Mouse (Mus musculus): ENCODE data around the gene Itsn1. TPM values are rescaled to one million over a fixed set of nuclear protein-coding genes. Genes with fewer than 3 reads are reported as not detected.

Itsn1 gene
- polyA plus RNA-seq, 1 experiment from 2014 or later: 60.7 TPM

- no peaks in the 10 kb centered on the region for H3K27me3 ChIP-seq (ENCODE audit: control insufficient read depth, insufficient read depth, low read depth, low read length)
- no peak overlapping the region for H3K4me2 ChIP-seq (ENCODE audit: low read length)
- no peaks in the 10 kb centered on the region for H3K4me1 ChIP-seq (ENCODE audit: control insufficient read depth, insufficient read depth, low read length)
- H3K27ac ChIP-seq (ENCODE audit: low read length): no peak overlapping the region
- no peak overlapping the region for H3K4me3 ChIP-seq (ENCODE audit: low read depth, low read length)
- peaks cover 24% of the 10 kb centered on the region for H3K36me3 ChIP-seq (ENCODE audit: control insufficient read depth, insufficient read depth, low read length)
- no peaks in the 10 kb centered on the region for H3K9me3 ChIP-seq (replicated peaks; ENCODE audit: control insufficient read depth, low read length, poor library complexity, severe bottlenecking)
- ATAC-seq: no peak
- 90% methylated on average over 13 of the region's 13 CpGs for WGBS
- no peak overlapping the region for H3K9ac ChIP-seq (ENCODE audit: low read depth, low read length)
Observed at GRCm38 (mm10) chr16:91847525-91848225, 118.6 kb downstream of the Itsn1 start.

- Histone ChIP-seq H3K27me3 (ENCODE audit: control insufficient read depth, insufficient read depth, low read depth, low read length) (no peaks in the 10 kb centered on the region), H3K36me3 (ENCODE audit: control insufficient read depth, insufficient read depth, low read length) (peaks cover 27% of the 10 kb centered on the region), H3K9ac (ENCODE audit: low read depth, low read length) (no peak overlapping the region), H3K9me3 (replicated peaks; ENCODE audit: control insufficient read depth, low read length, poor library complexity, severe bottlenecking) (no peaks in the 10 kb centered on the region), H3K4me1 (ENCODE audit: control insufficient read depth, insufficient read depth, low read length) (no peaks in the 10 kb centered on the region), H3K27ac (ENCODE audit: low read length) (no peak overlapping the region), H3K4me2 (ENCODE audit: low read length) (no peak overlapping the region), H3K4me3 (ENCODE audit: low read depth, low read length) (no peak overlapping the region)
- ATAC-seq: no peak
- 91% methylated on average over 9 of the region's 9 CpGs for WGBS
Observed at GRCm38 (mm10) chr16:91848505-91848904, 119.4 kb downstream of the Itsn1 start.

GRCm38 (mm10) chr16:91848906-91849603 lies 120.0 kb downstream of the Itsn1 start:
- Histone ChIP-seq H3K4me3 (ENCODE audit: low read depth, low read length) (no peak overlapping the region), H3K9me3 (replicated peaks; ENCODE audit: control insufficient read depth, low read length, poor library complexity, severe bottlenecking) (no peaks in the 10 kb centered on the region), H3K36me3 (ENCODE audit: control insufficient read depth, insufficient read depth, low read length) (peaks cover 25% of the 10 kb centered on the region), H3K9ac (ENCODE audit: low read depth, low read length) (no peak overlapping the region), H3K4me1 (ENCODE audit: control insufficient read depth, insufficient read depth, low read length) (no peaks in the 10 kb centered on the region), H3K27me3 (ENCODE audit: control insufficient read depth, insufficient read depth, low read depth, low read length) (no peaks in the 10 kb centered on the region), H3K27ac (ENCODE audit: low read length) (no peak overlapping the region), H3K4me2 (ENCODE audit: low read length) (no peak overlapping the region)
- no peak for ATAC-seq
- 96% methylated on average over 7 of the region's 7 CpGs for WGBS

GRCm38 (mm10) chr16:91850175-91850574 lies 121.1 kb downstream of the Itsn1 start:
- ATAC-seq: no peak
- no peaks in the 10 kb centered on the region for H3K4me1 ChIP-seq (ENCODE audit: control insufficient read depth, insufficient read depth, low read length)
- H3K9ac ChIP-seq (ENCODE audit: low read depth, low read length): no peak overlapping the region
- WGBS: 96% methylated on average over 3 of the region's 3 CpGs
- no peaks in the 10 kb centered on the region for H3K27me3 ChIP-seq (ENCODE audit: control insufficient read depth, insufficient read depth, low read depth, low read length)
- no peaks in the 10 kb centered on the region for H3K9me3 ChIP-seq (replicated peaks; ENCODE audit: control insufficient read depth, low read length, poor library complexity, severe bottlenecking)
- H3K4me2 ChIP-seq (ENCODE audit: low read length): no peak overlapping the region
- H3K4me3 ChIP-seq (ENCODE audit: low read depth, low read length): no peak overlapping the region
- H3K36me3 ChIP-seq (ENCODE audit: control insufficient read depth, insufficient read depth, low read length): peaks cover 29% of the 10 kb centered on the region
- no peak overlapping the region for H3K27ac ChIP-seq (ENCODE audit: low read length)

GRCm38 (mm10) chr16:91851456-91852231 lies 122.6 kb downstream of the Itsn1 start:
- Histone ChIP-seq H3K36me3 (ENCODE audit: control insufficient read depth, insufficient read depth, low read length) (peaks cover 33% of the 10 kb centered on the region), H3K9ac (ENCODE audit: low read depth, low read length) (no peak overlapping the region), H3K4me3 (ENCODE audit: low read depth, low read length) (no peak overlapping the region), H3K9me3 (replicated peaks; ENCODE audit: control insufficient read depth, low read length, poor library complexity, severe bottlenecking) (no peaks in the 10 kb centered on the region), H3K4me2 (ENCODE audit: low read length) (no peak overlapping the region), H3K27ac (ENCODE audit: low read length) (no peak overlapping the region), H3K27me3 (ENCODE audit: control insufficient read depth, insufficient read depth, low read depth, low read length) (no peaks in the 10 kb centered on the region), H3K4me1 (ENCODE audit: control insufficient read depth, insufficient read depth, low read length) (no peaks in the 10 kb centered on the region)
- 82% methylated on average over 19 of the region's 19 CpGs for WGBS
- 0 out of 2 replicates have a peak, but pooled peaks have one; percentile 45 for ATAC-seq

- 85% methylated on average over 10 of the region's 10 CpGs for WGBS
- H3K27ac ChIP-seq (ENCODE audit: low read length): no peak overlapping the region
Observed at GRCm38 (mm10) chr16:91852753-91853152, 123.7 kb downstream of the Itsn1 start.

GRCm38 (mm10) chr16:91853223-91853622 lies 124.1 kb downstream of the Itsn1 start:
- no peak overlapping the region for H3K27ac ChIP-seq (ENCODE audit: low read length)
- H3K4me2 ChIP-seq (ENCODE audit: low read length): no peak overlapping the region
- peaks cover 36% of the 10 kb centered on the region for H3K36me3 ChIP-seq (ENCODE audit: control insufficient read depth, insufficient read depth, low read length)
- 91% methylated on average over 12 of the region's 12 CpGs for WGBS
- ATAC-seq: no peak
- no peaks in the 10 kb centered on the region for H3K9me3 ChIP-seq (replicated peaks; ENCODE audit: control insufficient read depth, low read length, poor library complexity, severe bottlenecking)
- no peaks in the 10 kb centered on the region for H3K4me1 ChIP-seq (ENCODE audit: control insufficient read depth, insufficient read depth, low read length)
- H3K9ac ChIP-seq (ENCODE audit: low read depth, low read length): no peak overlapping the region
- no peak overlapping the region for H3K4me3 ChIP-seq (ENCODE audit: low read depth, low read length)
- H3K27me3 ChIP-seq (ENCODE audit: control insufficient read depth, insufficient read depth, low read depth, low read length): no peaks in the 10 kb centered on the region

More at GRCm38 (mm10) chr16:91852753-91853152, 123.7 kb downstream of the Itsn1 start:
- Histone ChIP-seq H3K4me2 (ENCODE audit: low read length) (no peak overlapping the region), H3K9me3 (replicated peaks; ENCODE audit: control insufficient read depth, low read length, poor library complexity, severe bottlenecking) (no peaks in the 10 kb centered on the region), H3K9ac (ENCODE audit: low read depth, low read length) (no peak overlapping the region), H3K36me3 (ENCODE audit: control insufficient read depth, insufficient read depth, low read length) (peaks cover 33% of the 10 kb centered on the region), H3K4me1 (ENCODE audit: control insufficient read depth, insufficient read depth, low read length) (no peaks in the 10 kb centered on the region), H3K27me3 (ENCODE audit: control insufficient read depth, insufficient read depth, low read depth, low read length) (no peaks in the 10 kb centered on the region), H3K4me3 (ENCODE audit: low read depth, low read length) (no peak overlapping the region)
- no peak for ATAC-seq

- H3K4me2 ChIP-seq (ENCODE audit: low read length): no peak overlapping the region
- ATAC-seq: no peak
- H3K4me3 ChIP-seq (ENCODE audit: low read depth, low read length): no peak overlapping the region
- H3K36me3 ChIP-seq (ENCODE audit: control insufficient read depth, insufficient read depth, low read length): peaks cover 19% of the 10 kb centered on the region
- H3K4me1 ChIP-seq (ENCODE audit: control insufficient read depth, insufficient read depth, low read length): 0 out of 2 replicates have a peak, but pooled peaks cover 2% of the 10 kb centered on the region
- no peaks in the 10 kb centered on the region for H3K9me3 ChIP-seq (replicated peaks; ENCODE audit: control insufficient read depth, low read length, poor library complexity, severe bottlenecking)
- no peak overlapping the region for H3K9ac ChIP-seq (ENCODE audit: low read depth, low read length)
- no peaks in the 10 kb centered on the region for H3K27me3 ChIP-seq (ENCODE audit: control insufficient read depth, insufficient read depth, low read depth, low read length)
- WGBS: 98% methylated on average over 7 of the region's 7 CpGs
- H3K27ac ChIP-seq (ENCODE audit: low read length): no peak overlapping the region
Observed at GRCm38 (mm10) chr16:91858695-91859094, 129.6 kb downstream of the Itsn1 start.

Measured in midbrain, embryonic 16.5 days (tissue).